Mouse (Mus musculus) midbrain, embryonic 15.5 days (tissue): ENCODE measurements around the gene Nr1h4. TPM values are rescaled to one million over a fixed set of nuclear protein-coding genes. Genes with fewer than 3 reads are reported as not detected.
"Not testable (repeated sequence)": the region's sequence is repeated elsewhere in the genome, so short reads cannot be mapped to it uniquely, and the experiment has no call there.

Source experiments
- ATAC-seq: fragments of 200-750 bp; cut with Nextera tagmentation; replicated peaks from 2 replicates; pipeline ENCODE4 v1.8.0; 2017; ENCODE audit warnings: moderate TSS enrichment
- H3K27ac ChIP-seq: fragments of 300-500 bp; sonication (generic); 2 replicates; pipeline ENCODE4 v1.5.1; 2015; ENCODE audit warnings: mild to moderate bottlenecking, inconsistent platforms
- H3K27me3 ChIP-seq: fragments of 300-500 bp; sonication (generic); replicated peaks from 2 replicates; pipeline ENCODE4 v1.6.1; 2015; ENCODE audit warnings: inconsistent platforms
- H3K36me3 ChIP-seq: fragments of 300-500 bp; sonication (generic); replicated peaks from 2 replicates; pipeline ENCODE4 v1.6.1; 2015; ENCODE audit warnings: inconsistent platforms
- H3K4me1 ChIP-seq: fragments of 300-500 bp; sonication (generic); 2 replicates; pipeline ENCODE4 v1.6.1; 2015; ENCODE audit warnings: inconsistent platforms
- H3K4me2 ChIP-seq: fragments of 300-500 bp; sonication (generic); 2 replicates; pipeline ENCODE4 v1.6.1; 2015; ENCODE audit warnings: inconsistent platforms, mild to moderate bottlenecking, moderate library complexity
- H3K4me3 ChIP-seq: fragments of 300-500 bp; sonication (generic); 2 replicates; pipeline ENCODE4 v1.5.1; 2015; ENCODE audit warnings: mild to moderate bottlenecking, inconsistent platforms
- H3K9ac ChIP-seq: fragments of 300-500 bp; sonication (generic); 2 replicates; pipeline ENCODE4 v1.6.1; 2015; ENCODE audit warnings: mild to moderate bottlenecking, inconsistent platforms
- H3K9me3 ChIP-seq: fragments of 300-500 bp; sonication (generic); 2 replicates; pipeline ENCODE4 v1.6.1; 2016; ENCODE audit warnings: inconsistent platforms
- WGBS: fragments of 180-500 bp; shearing (Covaris S2); methylation state at CpG from one replicate; pipeline ENCODE4 v1.1.7; 2015; ENCODE audit warnings: mixed read lengths; 5-methylcytosine and 5-hydroxymethylcytosine counted together
- polyA plus RNA-seq: library from polyadenylated mRNA; unstranded; fragments of >200 nt; fragmentation: Nextera tagmentation; extraction: Ambion mirVana; gene quantifications from 2 replicates; pipeline ENCODE4 v1.2.1, GENCODE M21; 2015

The Nr1h4 gene
- 0.08 TPM in 1 of 2 replicates, not detected in the other for polyA plus RNA-seq

GRCm38 (mm10) chr10:89532929-89533727, at the start of gene Nr1h4:
Nr1h4 (minus strand) TSS chr10:89533585.
- H3K4me1 ChIP-seq = no peaks in the 10 kb centered on the region
- H3K36me3 ChIP-seq = no peaks in the 10 kb centered on the region
- WGBS = 70% methylated on average over 17 of the region's 17 CpGs
- H3K27me3 ChIP-seq = no peaks in the 10 kb centered on the region
- no peak within 1 kb of the TSS for H3K4me3 ChIP-seq
- no peak within 1 kb of the TSS for H3K27ac ChIP-seq
- H3K4me2 ChIP-seq = no peak within 1 kb of the TSS
- no peak within 1 kb of the TSS for H3K9ac ChIP-seq
- no peak for ATAC-seq
- no peaks in the 10 kb centered on the region for H3K9me3 ChIP-seq

GRCm38 (mm10) chr10:89578801-89579200, 45.4 kb upstream of the Nr1h4 start:
- H3K9me3 ChIP-seq = no peaks in the 10 kb centered on the region
- no peaks in the 10 kb centered on the region for H3K4me1 ChIP-seq
- no peak overlapping the region for H3K9ac ChIP-seq
- H3K27me3 ChIP-seq = no peaks in the 10 kb centered on the region
- no peak overlapping the region for H3K4me3 ChIP-seq
- H3K4me2 ChIP-seq = no peak overlapping the region
- WGBS = 93% methylated on average over 4 of the region's 4 CpGs
- no peak for ATAC-seq
- H3K27ac ChIP-seq = no peak overlapping the region
- H3K36me3 ChIP-seq = no peaks in the 10 kb centered on the region

GRCm38 (mm10) chr10:89577666-89578065, 44.3 kb upstream of the Nr1h4 start:
- Histone ChIP-seq H3K9me3 (no peaks in the 10 kb centered on the region), H3K4me1 (no peaks in the 10 kb centered on the region), H3K4me2 (no peak overlapping the region), H3K27ac (no peak overlapping the region), H3K36me3 (no peaks in the 10 kb centered on the region), H3K4me3 (no peak overlapping the region), H3K27me3 (no peaks in the 10 kb centered on the region), H3K9ac (no peak overlapping the region)
- WGBS = 84% methylated on average over 3 of the region's 3 CpGs
- ATAC-seq = no peak

- Histone ChIP-seq H3K4me3 (no peak overlapping the region), H3K27ac (no peak overlapping the region), H3K9ac (no peak overlapping the region), H3K4me1 (no peaks in the 10 kb centered on the region), H3K27me3 (no peaks in the 10 kb centered on the region), H3K9me3 (no peaks in the 10 kb centered on the region), H3K4me2 (no peak overlapping the region), H3K36me3 (no peaks in the 10 kb centered on the region)
- no peak for ATAC-seq
- WGBS = 93% methylated on average over 3 of the region's 3 CpGs
Observed at GRCm38 (mm10) chr10:89573421-89573820, 40.0 kb upstream of the Nr1h4 start.

- no peaks in the 10 kb centered on the region for H3K4me1 ChIP-seq
- H3K4me3 ChIP-seq = no peak overlapping the region
- no peak overlapping the region for H3K9ac ChIP-seq
- H3K9me3 ChIP-seq = no peaks in the 10 kb centered on the region
- WGBS = 95% methylated on average over 6 of the region's 6 CpGs
- no peak overlapping the region for H3K4me2 ChIP-seq
- no peak overlapping the region for H3K27ac ChIP-seq
- no peaks in the 10 kb centered on the region for H3K36me3 ChIP-seq
- no peaks in the 10 kb centered on the region for H3K27me3 ChIP-seq
- no peak for ATAC-seq
Observed at GRCm38 (mm10) chr10:89572946-89573345, 39.6 kb upstream of the Nr1h4 start.

GRCm38 (mm10) chr10:89567391-89567790, 34.0 kb upstream of the Nr1h4 start:
- Histone ChIP-seq H3K9ac (no peak overlapping the region), H3K4me2 (no peak overlapping the region), H3K27ac (no peak overlapping the region), H3K9me3 (no peaks in the 10 kb centered on the region), H3K27me3 (no peaks in the 10 kb centered on the region), H3K36me3 (no peaks in the 10 kb centered on the region), H3K4me3 (no peak overlapping the region), H3K4me1 (no peaks in the 10 kb centered on the region)
- 92% methylated on average over 2 of the region's 2 CpGs for WGBS
- no peak for ATAC-seq

- H3K4me1 ChIP-seq = no peaks in the 10 kb centered on the region
Observed at GRCm38 (mm10) chr10:89565301-89566022, 32.1 kb upstream of the Nr1h4 start.

GRCm38 (mm10) chr10:89562113-89562512, 28.7 kb upstream of the Nr1h4 start:
- H3K27ac ChIP-seq = no peak overlapping the region
- no peak for ATAC-seq
- no peaks in the 10 kb centered on the region for H3K36me3 ChIP-seq
- H3K4me2 ChIP-seq = no peak overlapping the region
- no peak overlapping the region for H3K9ac ChIP-seq
- no peaks in the 10 kb centered on the region for H3K27me3 ChIP-seq
- WGBS = 89% methylated on average over 6 of the region's 6 CpGs
- H3K9me3 ChIP-seq = no peaks in the 10 kb centered on the region
- no peak overlapping the region for H3K4me3 ChIP-seq
- H3K4me1 ChIP-seq = no peaks in the 10 kb centered on the region

More at GRCm38 (mm10) chr10:89565301-89566022, 32.1 kb upstream of the Nr1h4 start:
- no peak for ATAC-seq
- Histone ChIP-seq H3K9ac (no peak overlapping the region), H3K9me3 (no peaks in the 10 kb centered on the region), H3K4me2 (no peak overlapping the region), H3K27me3 (no peaks in the 10 kb centered on the region), H3K4me3 (no peak overlapping the region), H3K36me3 (no peaks in the 10 kb centered on the region), H3K27ac (no peak overlapping the region)
- WGBS = 89% methylated on average over 9 of the region's 9 CpGs

- Histone ChIP-seq H3K36me3 (no peaks in the 10 kb centered on the region), H3K4me2 (no peak overlapping the region)
Observed at GRCm38 (mm10) chr10:89559351-89559750, 26.0 kb upstream of the Nr1h4 start.

GRCm38 (mm10) chr10:89554885-89555284, 21.5 kb upstream of the Nr1h4 start:
- 93% methylated on average over 13 of the region's 13 CpGs for WGBS
- not testable (repeated sequence) for H3K9me3 ChIP-seq, H3K27ac ChIP-seq, H3K4me1 ChIP-seq, H3K36me3 ChIP-seq, H3K4me3 ChIP-seq, H3K9ac ChIP-seq, ATAC-seq, H3K27me3 ChIP-seq, H3K4me2 ChIP-seq

More at GRCm38 (mm10) chr10:89559351-89559750, 26.0 kb upstream of the Nr1h4 start:
- H3K27me3 ChIP-seq = no peaks in the 10 kb centered on the region
- no peak for ATAC-seq
- no peaks in the 10 kb centered on the region for H3K4me1 ChIP-seq
- H3K27ac ChIP-seq = no peak overlapping the region
- no peak overlapping the region for H3K4me3 ChIP-seq
- no peaks in the 10 kb centered on the region for H3K9me3 ChIP-seq
- no peak overlapping the region for H3K9ac ChIP-seq
- 74% methylated on average over 3 of the region's 3 CpGs for WGBS

GRCm38 (mm10) chr10:89553855-89554254, 20.5 kb upstream of the Nr1h4 start:
- 89% methylated on average over 7 of the region's 7 CpGs for WGBS
- not testable (repeated sequence) for H3K36me3 ChIP-seq

GRCm38 (mm10) chr10:89553015-89553414, 19.6 kb upstream of the Nr1h4 start:
- H3K9ac ChIP-seq = no peak overlapping the region
- no peak overlapping the region for H3K4me2 ChIP-seq
- ATAC-seq = no peak
- 84% methylated on average over 5 of the region's 5 CpGs for WGBS
- H3K9me3 ChIP-seq = no peaks in the 10 kb centered on the region
- no peak overlapping the region for H3K4me3 ChIP-seq
- no peak overlapping the region for H3K27ac ChIP-seq
- no peaks in the 10 kb centered on the region for H3K27me3 ChIP-seq
- no peaks in the 10 kb centered on the region for H3K36me3 ChIP-seq
- H3K4me1 ChIP-seq = no peaks in the 10 kb centered on the region

More at GRCm38 (mm10) chr10:89553855-89554254, 20.5 kb upstream of the Nr1h4 start:
- not testable (repeated sequence) for ATAC-seq, H3K4me1 ChIP-seq, H3K4me2 ChIP-seq, H3K4me3 ChIP-seq, H3K9ac ChIP-seq, H3K27me3 ChIP-seq, H3K27ac ChIP-seq, H3K9me3 ChIP-seq
